Mouse (Mus musculus): ENCODE data around the gene Slc30a2. TPM values are rescaled to one million over a fixed set of nuclear protein-coding genes. Genes with fewer than 3 reads are reported as not detected.

Gene Slc30a2
- polyA plus RNA-seq, 1 experiment from 2014 or later = 0.86 TPM

GRCm38 (mm10) chr4:134310106-134310505, 32.9 kb upstream of the Slc30a2 start:
- 80% methylated on average over 7 of the region's 7 CpGs for WGBS
- H3K9me3 ChIP-seq = no peaks in the 10 kb centered on the region
- H3K4me1 ChIP-seq = peaks cover 8% of the 10 kb centered on the region
- no peak overlapping the region for H3K4me3 ChIP-seq (replicated peaks)
- no peak for ATAC-seq (ENCODE audit: insufficient read depth, low FRiP score, low read depth)
- H3K36me3 ChIP-seq = no peaks in the 10 kb centered on the region
- H3K27ac ChIP-seq = no peak overlapping the region
- H3K27me3 ChIP-seq (replicated peaks) = no peaks in the 10 kb centered on the region
- no peak overlapping the region for H3K4me2 ChIP-seq
- no peak overlapping the region for H3K9ac ChIP-seq

DNA sequence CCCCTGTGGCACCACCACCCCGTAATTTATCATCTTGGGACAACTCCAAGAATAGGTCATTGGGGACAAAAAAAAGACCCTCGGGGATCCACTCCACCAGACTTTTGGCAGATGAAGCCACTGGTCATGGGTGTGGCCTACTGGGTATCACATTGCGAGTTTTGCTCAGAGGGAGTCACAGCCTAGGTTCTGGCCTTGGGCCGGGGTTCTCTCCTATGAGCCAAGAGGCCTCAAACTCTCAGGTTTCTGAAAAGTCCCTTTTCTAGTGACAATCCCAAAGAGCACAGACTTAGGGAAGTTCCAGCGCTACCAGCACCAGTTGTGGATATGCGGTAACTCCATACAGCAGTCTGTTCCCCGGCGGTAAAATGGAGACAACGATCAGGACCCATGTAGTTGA, 32.3 kb upstream of the Slc30a2 start:
- Histone ChIP-seq H3K4me1 (peaks cover 8% of the 10 kb centered on the region), H3K9me3 (no peaks in the 10 kb centered on the region), H3K9ac (no peak overlapping the region), H3K27ac (no peak overlapping the region), H3K27me3 (replicated peaks) (no peaks in the 10 kb centered on the region), H3K36me3 (no peaks in the 10 kb centered on the region), H3K4me2 (no peak overlapping the region), H3K4me3 (replicated peaks) (no peak overlapping the region)
- WGBS = 88% methylated on average over 9 of the region's 9 CpGs
- no peak for ATAC-seq (ENCODE audit: insufficient read depth, low FRiP score, low read depth)

DNA sequence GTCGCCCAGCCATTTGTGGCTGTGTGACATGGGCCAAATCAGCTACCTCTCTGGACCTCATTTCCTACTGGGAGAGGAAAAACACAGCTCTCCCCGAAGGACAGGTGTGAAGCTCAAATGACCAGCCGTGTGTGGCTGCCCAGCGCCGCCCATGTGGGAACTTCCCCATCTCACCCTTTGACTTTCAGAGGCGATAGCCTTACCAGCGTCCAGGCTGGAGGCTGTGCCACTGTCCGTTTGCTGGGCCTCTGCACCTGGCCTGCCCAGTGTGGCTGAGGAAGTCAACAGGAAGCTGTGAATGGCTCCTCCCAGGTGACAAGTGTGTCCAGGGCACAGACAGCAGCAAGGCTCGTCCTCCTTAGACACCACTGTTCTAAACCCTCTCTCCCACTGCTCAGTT, 31.2 kb upstream of the Slc30a2 start:
- Histone ChIP-seq H3K27ac (no peak overlapping the region), H3K4me3 (replicated peaks) (no peak overlapping the region), H3K9me3 (no peaks in the 10 kb centered on the region), H3K27me3 (replicated peaks) (no peaks in the 10 kb centered on the region), H3K4me1 (peaks cover 8% of the 10 kb centered on the region), H3K9ac (no peak overlapping the region), H3K4me2 (no peak overlapping the region), H3K36me3 (no peaks in the 10 kb centered on the region)
- ATAC-seq (ENCODE audit: insufficient read depth, low FRiP score, low read depth) = no peak
- WGBS = 79% methylated on average over 9 of the region's 9 CpGs

- H3K36me3 ChIP-seq = no peaks in the 10 kb centered on the region
- no peaks in the 10 kb centered on the region for H3K27me3 ChIP-seq (replicated peaks)
- no peaks in the 10 kb centered on the region for H3K9me3 ChIP-seq
- H3K4me1 ChIP-seq = peaks cover 4% of the 10 kb centered on the region
- H3K4me2 ChIP-seq = no peak overlapping the region
- no peak overlapping the region for H3K9ac ChIP-seq
- H3K27ac ChIP-seq = no peak overlapping the region
- H3K4me3 ChIP-seq (replicated peaks) = no peak overlapping the region
- WGBS = 90% methylated on average over 5 of the region's 5 CpGs
- ATAC-seq (ENCODE audit: insufficient read depth, low FRiP score, low read depth) = no peak
Measured at GRCm38 (mm10) chr4:134312341-134312740, 30.6 kb upstream of the Slc30a2 start.

DNA sequence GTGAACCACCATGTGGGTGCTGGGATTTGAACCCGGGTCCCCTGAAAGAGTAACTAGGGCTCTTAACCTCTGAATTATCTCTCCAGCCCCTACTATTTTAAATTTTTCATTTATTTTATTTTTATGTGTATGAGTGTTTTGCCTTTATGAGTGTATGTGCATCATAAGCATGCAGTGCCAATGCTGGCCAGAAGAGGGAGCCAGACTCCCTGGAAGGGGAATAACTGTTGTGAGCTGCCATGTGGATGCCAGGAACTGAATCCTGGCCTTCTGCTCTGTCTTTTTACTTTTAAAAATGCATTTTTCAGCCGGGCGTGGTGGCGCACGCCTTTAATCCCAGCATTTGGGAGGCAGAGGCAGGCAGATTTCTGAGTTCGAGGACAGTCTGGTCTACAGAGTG, 30.1 kb upstream of the Slc30a2 start:
- Histone ChIP-seq H3K4me1 (no peaks in the 10 kb centered on the region), H3K27ac (no peak overlapping the region), H3K4me2 (no peak overlapping the region), H3K27me3 (replicated peaks) (no peaks in the 10 kb centered on the region), H3K4me3 (replicated peaks) (no peak overlapping the region), H3K9me3 (no peaks in the 10 kb centered on the region), H3K36me3 (no peaks in the 10 kb centered on the region), H3K9ac (no peak overlapping the region)
- 94% methylated on average over 6 of the region's 6 CpGs for WGBS
- no peak for ATAC-seq (ENCODE audit: insufficient read depth, low FRiP score, low read depth)

DNA sequence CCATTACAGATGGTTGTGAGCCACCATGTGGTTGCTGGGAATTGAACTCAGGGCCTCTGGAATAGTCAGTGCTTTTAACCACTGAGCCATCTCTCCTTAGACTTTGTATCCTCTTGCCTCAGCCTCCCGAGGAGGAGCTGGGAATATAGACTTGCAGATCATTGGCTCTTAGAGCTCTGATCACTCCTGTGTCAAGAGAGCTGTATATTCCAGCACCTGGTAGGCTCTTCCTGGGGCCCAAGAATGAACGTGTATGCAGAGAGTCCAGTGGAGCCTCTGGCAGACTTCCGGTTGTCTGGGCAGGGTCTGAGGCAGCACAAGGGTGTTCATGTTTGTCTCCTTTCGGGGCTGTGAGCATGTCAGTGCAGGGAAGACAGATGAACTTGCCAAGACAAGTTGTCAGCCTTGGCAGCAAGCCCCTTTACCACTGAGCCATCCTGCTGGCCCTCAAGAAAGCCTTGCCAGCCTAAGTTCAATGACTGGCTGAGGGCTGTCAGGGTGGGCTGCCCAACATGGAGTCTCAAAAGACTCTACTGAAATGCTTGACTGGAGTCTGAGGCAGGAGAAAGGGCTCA, 28.8 kb upstream of the Slc30a2 start:
- Histone ChIP-seq H3K36me3 (no peaks in the 10 kb centered on the region), H3K27me3 (replicated peaks) (no peaks in the 10 kb centered on the region), H3K9ac (no peak overlapping the region), H3K4me2 (no peak overlapping the region), H3K4me1 (no peaks in the 10 kb centered on the region), H3K9me3 (no peaks in the 10 kb centered on the region), H3K4me3 (replicated peaks) (no peak overlapping the region), H3K27ac (no peak overlapping the region)
- WGBS = 76% methylated on average over 4 of the region's 4 CpGs
- ATAC-seq (ENCODE audit: insufficient read depth, low FRiP score, low read depth) = no peak

DNA sequence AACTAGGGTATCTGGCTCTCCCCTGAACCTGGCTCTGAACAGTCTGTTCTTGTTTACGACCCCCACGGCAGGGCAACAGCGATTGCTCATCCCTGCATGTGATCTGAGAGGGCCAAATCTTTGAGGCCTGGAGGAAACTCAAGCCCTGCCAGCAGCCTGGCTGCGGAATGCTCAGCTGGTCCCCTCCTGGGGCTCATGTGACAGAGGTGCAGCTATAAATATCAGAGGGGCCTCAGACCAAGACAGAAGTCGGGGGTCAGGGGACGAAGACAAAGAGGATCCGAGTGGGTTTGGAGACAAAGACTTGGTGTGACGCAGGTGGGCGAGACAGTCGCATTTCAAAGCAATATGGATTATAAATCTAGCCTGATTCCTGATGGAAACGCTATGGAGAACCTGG, 28.1 kb upstream of the Slc30a2 start, which contains the start of gene Trim63:
Trim63 (plus strand) TSS at position 245 of the 400 bp plus-strand sequence.
- H3K27ac ChIP-seq = no peak within 1 kb of the TSS
- H3K36me3 ChIP-seq = no peaks in the 10 kb centered on the region
- no peak within 1 kb of the TSS for H3K4me3 ChIP-seq (replicated peaks)
- no peak within 1 kb of the TSS for H3K9ac ChIP-seq
- no peaks in the 10 kb centered on the region for H3K9me3 ChIP-seq
- H3K4me2 ChIP-seq = no peak within 1 kb of the TSS
- 40% methylated on average over 11 of the region's 11 CpGs for WGBS
- H3K27me3 ChIP-seq (replicated peaks) = no peaks in the 10 kb centered on the region
- no peak for ATAC-seq (ENCODE audit: insufficient read depth, low FRiP score, low read depth)
- no peaks in the 10 kb centered on the region for H3K4me1 ChIP-seq

GRCm38 (mm10) chr4:134315470-134315869, 27.5 kb upstream of the Slc30a2 start:
- H3K36me3 ChIP-seq = no peaks in the 10 kb centered on the region
- H3K27me3 ChIP-seq (replicated peaks) = no peaks in the 10 kb centered on the region
- WGBS = 64% methylated on average over 9 of the region's 9 CpGs
- no peak overlapping the region for H3K9ac ChIP-seq
- no peak overlapping the region for H3K4me3 ChIP-seq (replicated peaks)
- ATAC-seq (ENCODE audit: insufficient read depth, low FRiP score, low read depth) = no peak
- no peaks in the 10 kb centered on the region for H3K4me1 ChIP-seq
- no peaks in the 10 kb centered on the region for H3K9me3 ChIP-seq
- no peak overlapping the region for H3K27ac ChIP-seq
- no peak overlapping the region for H3K4me2 ChIP-seq

- no peak overlapping the region for H3K27ac ChIP-seq
- no peak overlapping the region for H3K4me3 ChIP-seq (replicated peaks)
- H3K9ac ChIP-seq = no peak overlapping the region
- no peaks in the 10 kb centered on the region for H3K36me3 ChIP-seq
- 43% methylated on average over 16 of the region's 16 CpGs for WGBS
- no peaks in the 10 kb centered on the region for H3K27me3 ChIP-seq (replicated peaks)
- H3K4me1 ChIP-seq = no peaks in the 10 kb centered on the region
- H3K9me3 ChIP-seq = no peaks in the 10 kb centered on the region
- no peak for ATAC-seq (ENCODE audit: insufficient read depth, low FRiP score, low read depth)
- H3K4me2 ChIP-seq = no peak overlapping the region
Measured at GRCm38 (mm10) chr4:134316390-134316789, 26.6 kb upstream of the Slc30a2 start.

DNA sequence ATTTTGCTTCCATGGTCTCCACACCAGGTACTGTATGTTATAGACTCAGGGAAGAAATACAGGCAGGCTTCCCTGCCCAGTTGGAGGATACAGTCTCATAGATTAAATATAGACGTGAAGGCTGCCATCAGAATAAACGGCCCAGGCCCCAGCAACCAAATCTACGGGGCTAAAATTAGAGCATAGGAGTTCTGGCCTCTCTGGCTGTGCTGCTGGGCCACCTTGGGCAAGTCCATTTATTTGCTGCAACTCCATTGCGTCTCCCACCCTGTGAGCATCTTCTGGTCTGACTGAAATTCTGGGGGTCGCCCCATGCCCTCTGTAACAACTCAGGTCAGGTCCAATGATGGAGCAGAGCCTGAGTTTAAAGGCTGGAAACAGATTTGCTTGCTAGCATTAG, 23.9 kb upstream of the Slc30a2 start:
- Histone ChIP-seq H3K4me2 (no peak overlapping the region), H3K4me3 (replicated peaks) (no peak overlapping the region), H3K9ac (no peak overlapping the region), H3K9me3 (no peaks in the 10 kb centered on the region), H3K27ac (no peak overlapping the region), H3K36me3 (no peaks in the 10 kb centered on the region), H3K27me3 (replicated peaks) (no peaks in the 10 kb centered on the region), H3K4me1 (no peaks in the 10 kb centered on the region)
- ATAC-seq (ENCODE audit: insufficient read depth, low FRiP score, low read depth) = no peak
- 77% methylated on average over 5 of the region's 5 CpGs for WGBS

DNA sequence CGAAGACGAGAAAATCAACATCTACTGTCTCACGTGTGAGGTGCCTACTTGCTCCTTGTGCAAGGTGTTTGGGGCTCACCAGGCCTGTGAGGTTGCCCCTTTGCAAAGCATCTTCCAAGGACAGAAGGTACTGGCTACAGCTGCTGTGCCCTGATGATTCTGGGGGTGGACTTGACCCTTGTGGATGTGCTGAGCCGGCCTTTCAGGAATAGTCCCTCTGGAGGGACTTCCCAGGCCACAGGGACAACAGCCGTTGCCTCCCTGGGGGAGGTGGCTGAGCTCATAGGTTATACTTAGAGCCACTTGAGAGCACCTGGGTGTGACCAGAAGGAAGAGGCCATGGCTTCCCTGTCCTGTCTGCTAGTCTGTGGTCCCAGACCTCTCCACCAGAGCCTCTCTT, 23.3 kb upstream of the Slc30a2 start:
- no peak for ATAC-seq (ENCODE audit: insufficient read depth, low FRiP score, low read depth)
- Histone ChIP-seq H3K9ac (no peak overlapping the region), H3K27me3 (replicated peaks) (no peaks in the 10 kb centered on the region), H3K4me1 (no peaks in the 10 kb centered on the region), H3K4me2 (no peak overlapping the region), H3K27ac (no peak overlapping the region), H3K9me3 (no peaks in the 10 kb centered on the region), H3K4me3 (replicated peaks) (no peak overlapping the region), H3K36me3 (no peaks in the 10 kb centered on the region)
- 72% methylated on average over 5 of the region's 5 CpGs for WGBS

- no peak for ATAC-seq (ENCODE audit: insufficient read depth, low FRiP score, low read depth)
- H3K4me1 ChIP-seq = no peaks in the 10 kb centered on the region
- H3K36me3 ChIP-seq = no peaks in the 10 kb centered on the region
- no peak overlapping the region for H3K27ac ChIP-seq
- H3K9ac ChIP-seq = no peak overlapping the region
- WGBS = 56% methylated on average over 3 of the region's 3 CpGs
- no peaks in the 10 kb centered on the region for H3K9me3 ChIP-seq
- no peaks in the 10 kb centered on the region for H3K27me3 ChIP-seq (replicated peaks)
- H3K4me3 ChIP-seq (replicated peaks) = no peak overlapping the region
- no peak overlapping the region for H3K4me2 ChIP-seq
Measured at GRCm38 (mm10) chr4:134321524-134321923, 21.5 kb upstream of the Slc30a2 start.

GRCm38 (mm10) chr4:134324655-134325054, 18.3 kb upstream of the Slc30a2 start:
- Histone ChIP-seq H3K27ac (no peak overlapping the region), H3K9ac (no peak overlapping the region), H3K27me3 (replicated peaks) (no peaks in the 10 kb centered on the region), H3K36me3 (no peaks in the 10 kb centered on the region), H3K4me2 (no peak overlapping the region), H3K9me3 (no peaks in the 10 kb centered on the region), H3K4me1 (no peaks in the 10 kb centered on the region), H3K4me3 (replicated peaks) (no peak overlapping the region)
- ATAC-seq (ENCODE audit: insufficient read depth, low FRiP score, low read depth) = no peak
- WGBS = 55% methylated on average over 5 of the region's 5 CpGs

Data from stomach, embryonic 15.5 days (tissue).